Mouse (Mus musculus): ENCODE data around the gene Hist2h2bb.

DNA sequence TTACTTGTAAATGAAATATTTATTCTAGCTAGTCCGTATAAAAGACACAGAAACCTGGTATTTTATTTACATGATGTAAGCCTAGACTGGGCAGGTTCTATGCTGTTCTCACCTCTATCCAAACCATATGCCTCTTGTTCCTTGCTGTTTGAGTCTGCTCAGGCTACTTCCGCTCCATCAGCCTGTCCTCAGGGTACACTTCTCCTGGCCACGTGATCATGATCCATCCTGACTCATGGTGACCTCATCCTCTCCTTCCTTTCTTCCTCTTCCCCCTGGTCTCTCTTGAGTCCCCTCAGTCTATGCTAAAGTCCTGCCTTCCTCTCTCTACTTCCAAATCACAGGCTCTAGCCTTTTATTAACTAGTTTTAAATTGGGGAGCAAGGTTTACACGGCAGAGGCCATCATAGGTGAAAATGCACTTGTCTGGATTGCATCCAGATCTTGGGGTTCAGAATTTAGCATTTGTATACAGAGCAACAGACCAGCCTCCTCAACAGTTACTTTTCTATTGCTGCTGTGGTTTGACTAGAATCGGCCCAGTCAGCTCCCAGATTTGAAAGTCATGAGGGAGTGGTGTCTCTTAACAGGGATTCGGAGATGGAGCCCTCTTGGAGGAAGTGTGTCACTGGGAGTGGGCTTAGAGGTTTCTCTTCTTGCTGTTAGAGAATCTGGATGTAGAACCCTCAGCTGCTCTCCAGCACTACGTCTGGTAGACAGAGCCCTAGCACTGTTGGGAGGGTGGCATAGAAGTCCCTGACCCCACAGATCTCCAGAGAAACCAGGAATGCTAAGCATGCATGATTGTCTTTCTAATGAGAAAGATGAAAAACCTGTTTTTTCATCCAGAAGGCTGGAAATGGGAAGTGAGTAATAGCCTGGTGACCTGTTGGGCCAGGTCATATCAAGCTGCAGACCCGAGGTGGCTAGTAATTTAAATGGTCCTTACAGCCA, 42.6 kb upstream of the Hist2h2bb start:
- TF ChIP-seq GATA1 (IDR thresholded peaks at IDR 0.05; ENCODE audit: borderline replicate concordance, low read length) (no peak), FLI1 (IDR thresholded peaks at IDR 0.05; ENCODE audit: low read length) (no peak)

All from megakaryocyte, embryonic 14.5 days (primary cell).